Mouse (Mus musculus): ENCODE results near the gene Efna5. TPM values are rescaled to one million over a fixed set of nuclear protein-coding genes. Genes with fewer than 3 reads are reported as not detected.
A peak's percentile ranks its signal among the peaks of the same experiment; 100 is the strongest.

The Efna5 gene
- polyA plus RNA-seq, 1 experiment from 2014 or later, result 42.2 TPM

- ATAC-seq (replicated peaks; ENCODE audit: low FRiP score), result no peak
- Histone ChIP-seq H3K9me3 (ENCODE audit: control insufficient read depth, low read length) (no peaks in the 10 kb centered on the region), H3K27ac (ENCODE audit: low read depth, low read length) (no peak overlapping the region), H3K27me3 (ENCODE audit: control insufficient read depth, insufficient read depth, low read length) (no peaks in the 10 kb centered on the region), H3K36me3 (ENCODE audit: control insufficient read depth, insufficient read depth, low read length) (no peaks in the 10 kb centered on the region), H3K9ac (ENCODE audit: low read length) (no peak overlapping the region), H3K4me3 (ENCODE audit: low read depth, low read length) (no peak overlapping the region), H3K4me1 (replicated peaks; ENCODE audit: control insufficient read depth, insufficient read depth, low read length) (peaks cover 4% of the 10 kb centered on the region), H3K4me2 (ENCODE audit: low read depth, low read length, severe bottlenecking) (no peak overlapping the region)
- WGBS, result 42% methylated on average over 6 of the region's 6 CpGs
- DNase-seq (ENCODE audit: low spot score), result no peak
Observed at GRCm38 (mm10) chr17:62706418-62706817, 174.7 kb downstream of the Efna5 start.

GRCm38 (mm10) chr17:62702020-62702814 lies 178.9 kb downstream of the Efna5 start:
- 41% methylated on average over 9 of the region's 9 CpGs for WGBS
- no peaks in the 10 kb centered on the region for H3K9me3 ChIP-seq (ENCODE audit: control insufficient read depth, low read length)

GRCm38 (mm10) chr17:62700791-62701602 lies 180.1 kb downstream of the Efna5 start:
- Histone ChIP-seq H3K9ac (ENCODE audit: low read length) (no peak overlapping the region), H3K4me1 (replicated peaks; ENCODE audit: control insufficient read depth, insufficient read depth, low read length) (peaks cover 16% of the 10 kb centered on the region), H3K4me2 (ENCODE audit: low read depth, low read length, severe bottlenecking) (no peak overlapping the region), H3K4me3 (ENCODE audit: low read depth, low read length) (no peak overlapping the region), H3K9me3 (ENCODE audit: control insufficient read depth, low read length) (no peaks in the 10 kb centered on the region), H3K27ac (ENCODE audit: low read depth, low read length) (no peak overlapping the region), H3K36me3 (ENCODE audit: control insufficient read depth, insufficient read depth, low read length) (no peaks in the 10 kb centered on the region), H3K27me3 (ENCODE audit: control insufficient read depth, insufficient read depth, low read length) (no peaks in the 10 kb centered on the region)
- 36% methylated on average over 9 of the region's 9 CpGs for WGBS
- no peak for DNase-seq (ENCODE audit: low spot score)
- peak; percentile 47 for ATAC-seq (replicated peaks; ENCODE audit: low FRiP score)

More at GRCm38 (mm10) chr17:62702020-62702814, 178.9 kb downstream of the Efna5 start:
- H3K36me3 ChIP-seq (ENCODE audit: control insufficient read depth, insufficient read depth, low read length), result no peaks in the 10 kb centered on the region
- H3K4me2 ChIP-seq (ENCODE audit: low read depth, low read length, severe bottlenecking), result no peak overlapping the region
- DNase-seq (ENCODE audit: low spot score) (no peak), ATAC-seq (replicated peaks; ENCODE audit: low FRiP score) (peak; percentile 68; the same call in 1 of the 2 replicates)
- H3K4me3 ChIP-seq (ENCODE audit: low read depth, low read length), result no peak overlapping the region
- no peak overlapping the region for H3K9ac ChIP-seq (ENCODE audit: low read length)
- no peak overlapping the region for H3K27ac ChIP-seq (ENCODE audit: low read depth, low read length)
- peaks cover 16% of the 10 kb centered on the region for H3K4me1 ChIP-seq (replicated peaks; ENCODE audit: control insufficient read depth, insufficient read depth, low read length)
- H3K27me3 ChIP-seq (ENCODE audit: control insufficient read depth, insufficient read depth, low read length), result no peaks in the 10 kb centered on the region

GRCm38 (mm10) chr17:62694958-62695437 lies 186.1 kb downstream of the Efna5 start:
- Histone ChIP-seq H3K4me3 (ENCODE audit: low read depth, low read length) (no peak overlapping the region), H3K9ac (ENCODE audit: low read length) (no peak overlapping the region), H3K27me3 (ENCODE audit: control insufficient read depth, insufficient read depth, low read length) (no peaks in the 10 kb centered on the region), H3K4me2 (ENCODE audit: low read depth, low read length, severe bottlenecking) (no peak overlapping the region), H3K9me3 (ENCODE audit: control insufficient read depth, low read length) (no peaks in the 10 kb centered on the region), H3K36me3 (ENCODE audit: control insufficient read depth, insufficient read depth, low read length) (no peaks in the 10 kb centered on the region), H3K4me1 (replicated peaks; ENCODE audit: control insufficient read depth, insufficient read depth, low read length) (peaks cover 5% of the 10 kb centered on the region; the same call in 1 of the 2 replicates), H3K27ac (ENCODE audit: low read depth, low read length) (no peak overlapping the region)
- WGBS, result 60% methylated on average over 9 of the region's 9 CpGs
- ATAC-seq (replicated peaks; ENCODE audit: low FRiP score) (no peak), DNase-seq (ENCODE audit: low spot score) (no peak)

- Histone ChIP-seq H3K9ac (ENCODE audit: low read length) (no peak overlapping the region), H3K9me3 (ENCODE audit: control insufficient read depth, low read length) (no peaks in the 10 kb centered on the region), H3K27ac (ENCODE audit: low read depth, low read length) (no peak overlapping the region), H3K36me3 (ENCODE audit: control insufficient read depth, insufficient read depth, low read length) (no peaks in the 10 kb centered on the region), H3K4me3 (ENCODE audit: low read depth, low read length) (no peak overlapping the region), H3K27me3 (ENCODE audit: control insufficient read depth, insufficient read depth, low read length) (no peaks in the 10 kb centered on the region), H3K4me1 (replicated peaks; ENCODE audit: control insufficient read depth, insufficient read depth, low read length) (peaks cover 2% of the 10 kb centered on the region; the same call in 1 of the 2 replicates), H3K4me2 (ENCODE audit: low read depth, low read length, severe bottlenecking) (no peak overlapping the region)
- 17% methylated on average over 4 of the region's 4 CpGs for WGBS
- DNase-seq (ENCODE audit: low spot score) (no peak), ATAC-seq (replicated peaks; ENCODE audit: low FRiP score) (0 out of 2 replicates have a peak, but pooled peaks have one; percentile 31)
Observed at GRCm38 (mm10) chr17:62692242-62692641, 188.9 kb downstream of the Efna5 start.

- no peak overlapping the region for H3K27ac ChIP-seq (ENCODE audit: low read depth, low read length)
- H3K4me2 ChIP-seq (ENCODE audit: low read depth, low read length, severe bottlenecking), result no peak overlapping the region
- WGBS, result 82% methylated on average over 4 of the region's 4 CpGs
- no peak overlapping the region for H3K9ac ChIP-seq (ENCODE audit: low read length)
- H3K27me3 ChIP-seq (ENCODE audit: control insufficient read depth, insufficient read depth, low read length), result no peaks in the 10 kb centered on the region
- no peaks in the 10 kb centered on the region for H3K9me3 ChIP-seq (ENCODE audit: control insufficient read depth, low read length)
- no peak overlapping the region for H3K4me3 ChIP-seq (ENCODE audit: low read depth, low read length)
- peaks cover 2% of the 10 kb centered on the region; the same call in 1 of the 2 replicates for H3K4me1 ChIP-seq (replicated peaks; ENCODE audit: control insufficient read depth, insufficient read depth, low read length)
- DNase-seq (ENCODE audit: low spot score) (no peak), ATAC-seq (replicated peaks; ENCODE audit: low FRiP score) (no peak)
- no peaks in the 10 kb centered on the region for H3K36me3 ChIP-seq (ENCODE audit: control insufficient read depth, insufficient read depth, low read length)
Observed at GRCm38 (mm10) chr17:62691201-62691715, 189.9 kb downstream of the Efna5 start.

GRCm38 (mm10) chr17:62690256-62690655 lies 190.9 kb downstream of the Efna5 start:
- DNase-seq (ENCODE audit: low spot score), result no peak
- no peaks in the 10 kb centered on the region for H3K36me3 ChIP-seq (ENCODE audit: control insufficient read depth, insufficient read depth, low read length)
- no peak overlapping the region for H3K4me2 ChIP-seq (ENCODE audit: low read depth, low read length, severe bottlenecking)
- H3K4me1 ChIP-seq (replicated peaks; ENCODE audit: control insufficient read depth, insufficient read depth, low read length), result peaks cover 2% of the 10 kb centered on the region; the same call in 1 of the 2 replicates
- H3K4me3 ChIP-seq (ENCODE audit: low read depth, low read length), result no peak overlapping the region
- no peaks in the 10 kb centered on the region for H3K9me3 ChIP-seq (ENCODE audit: control insufficient read depth, low read length)
- no peaks in the 10 kb centered on the region for H3K27me3 ChIP-seq (ENCODE audit: control insufficient read depth, insufficient read depth, low read length)
- no peak overlapping the region for H3K27ac ChIP-seq (ENCODE audit: low read depth, low read length)
- no peak; the same call in 1 of the 2 replicates for ATAC-seq (replicated peaks; ENCODE audit: low FRiP score)
- no peak overlapping the region for H3K9ac ChIP-seq (ENCODE audit: low read length)
- WGBS, result 51% methylated on average over 8 of the region's 8 CpGs

- DNase-seq (ENCODE audit: low spot score) (no peak), ATAC-seq (replicated peaks; ENCODE audit: low FRiP score) (no peak)
- no peak overlapping the region for H3K9ac ChIP-seq (ENCODE audit: low read length)
- no peaks in the 10 kb centered on the region for H3K36me3 ChIP-seq (ENCODE audit: control insufficient read depth, insufficient read depth, low read length)
- no peaks in the 10 kb centered on the region for H3K27me3 ChIP-seq (ENCODE audit: control insufficient read depth, insufficient read depth, low read length)
- no peak overlapping the region for H3K4me2 ChIP-seq (ENCODE audit: low read depth, low read length, severe bottlenecking)
- H3K4me1 ChIP-seq (replicated peaks; ENCODE audit: control insufficient read depth, insufficient read depth, low read length), result 0 out of 2 replicates have a peak, but pooled peaks cover 2% of the 10 kb centered on the region
- H3K27ac ChIP-seq (ENCODE audit: low read depth, low read length), result no peak overlapping the region
- no peak overlapping the region for H3K4me3 ChIP-seq (ENCODE audit: low read depth, low read length)
- 72% methylated on average over 4 of the region's 4 CpGs for WGBS
- H3K9me3 ChIP-seq (ENCODE audit: control insufficient read depth, low read length), result no peaks in the 10 kb centered on the region
Observed at GRCm38 (mm10) chr17:62689646-62690045, 191.5 kb downstream of the Efna5 start.
